Mouse (Mus musculus) heart, adult 18-20 months (tissue): ENCODE measurements around the gene Gm47995. TPM values are rescaled to one million over a fixed set of nuclear protein-coding genes. Genes with fewer than 3 reads are reported as not detected.
"Not testable (repeated sequence)": the region's sequence is repeated elsewhere in the genome, so short reads cannot be mapped to it uniquely, and the experiment has no call there.

Experiments
- DNase-seq, 2 experiments: peaks; one replicate each; pipeline ENCODE4 v3.0.0; 2021 to 2022; ENCODE audit warnings: mixed read lengths in 1 of 2
- total RNA-seq, 2 experiments: library from RNA; stranded (reverse); gene quantifications; 2 replicates each; pipeline ENCODE4 v1.2.3; 2021

The Gm47995 gene
- total RNA-seq, 2 experiments from 2014 or later, result not detected

DNA sequence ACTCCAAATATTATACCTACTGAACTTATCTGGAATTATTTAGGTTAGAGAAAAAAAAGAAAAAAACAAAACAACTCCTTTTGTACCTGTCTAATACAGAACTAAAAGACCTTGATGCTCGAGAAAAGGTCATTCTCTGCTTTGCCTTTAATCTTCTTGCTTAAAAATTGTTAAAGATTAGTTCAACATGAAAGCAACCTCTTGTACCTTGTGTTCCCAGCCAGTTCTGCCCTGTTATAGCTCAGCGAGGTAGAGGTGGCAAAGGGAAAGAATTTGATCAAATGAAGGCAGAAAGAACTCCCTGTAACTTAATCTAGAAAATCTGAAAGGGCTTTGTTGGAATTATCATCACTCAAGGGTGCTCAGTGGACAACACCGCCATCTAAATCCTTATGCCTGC lies 12.1 kb upstream of the Gm47995 start:
- DNase-seq, result not testable (repeated sequence)

- DNase-seq, result not testable (repeated sequence)
Observed at GRCm38 (mm10) chr1:151186879-151187424, 11.3 kb upstream of the Gm47995 start.

- no peak for DNase-seq
Observed at GRCm38 (mm10) chr1:151188469-151188868, 9.8 kb upstream of the Gm47995 start.

GRCm38 (mm10) chr1:151192075-151192474 lies 6.2 kb upstream of the Gm47995 start, which contains the start of gene Gm8947:
TSS of gene Gm8947 (plus strand) at chr1:151192376.
- not testable (repeated sequence) for DNase-seq

GRCm38 (mm10) chr1:151192739-151193138 lies 5.5 kb upstream of the Gm47995 start:
- not testable (repeated sequence) for DNase-seq

DNA sequence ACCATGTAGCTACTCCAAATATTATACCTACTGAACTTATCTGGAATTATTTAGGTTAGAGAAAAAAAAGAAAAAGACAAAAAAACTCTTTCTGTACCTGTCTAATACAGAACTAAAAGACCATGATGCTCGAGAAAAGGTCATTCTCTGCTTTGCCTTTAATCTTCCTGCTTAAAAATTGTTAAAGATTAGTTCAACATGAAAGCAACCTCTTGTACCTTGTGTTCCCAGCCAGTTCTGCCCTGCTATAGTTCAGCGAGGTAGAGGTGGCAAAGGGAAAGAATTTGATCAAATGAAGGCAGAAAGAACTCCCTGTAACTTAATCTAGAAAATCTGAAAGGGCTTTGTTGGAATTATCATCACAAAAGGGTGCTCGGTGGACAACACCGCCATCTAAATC lies 2.3 kb upstream of the Gm47995 start:
- not testable (repeated sequence) for DNase-seq

GRCm38 (mm10) chr1:151196690-151197089 lies 1.6 kb upstream of the Gm47995 start:
- DNase-seq, result not testable (repeated sequence)

DNA sequence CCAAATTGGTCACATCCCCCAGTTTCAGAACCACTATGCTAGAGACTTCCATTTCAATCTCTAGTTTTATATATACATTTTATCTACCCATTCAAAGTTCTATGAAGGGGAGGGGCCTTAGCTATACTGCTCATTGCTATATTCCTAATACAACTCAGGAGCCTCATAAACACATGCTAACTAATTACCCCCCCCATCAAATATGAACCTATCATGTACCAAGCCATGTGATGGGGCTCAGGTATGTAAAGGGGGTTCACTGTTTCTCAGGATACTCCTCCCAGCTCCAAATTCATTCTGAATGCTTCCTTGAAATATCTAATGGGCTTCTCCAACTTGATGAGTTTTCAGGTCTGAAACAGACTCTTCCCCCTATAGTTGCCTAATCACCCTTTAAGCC lies 2.4 kb downstream of the Gm47995 start:
- not testable (repeated sequence) for DNase-seq

- not testable (repeated sequence) for DNase-seq
Observed at GRCm38 (mm10) chr1:151202771-151203170, 4.5 kb downstream of the Gm47995 start.

GRCm38 (mm10) chr1:151203818-151204217 lies 5.6 kb downstream of the Gm47995 start, which contains the start of gene 3110040M04Rik:
TSS of gene 3110040M04Rik (plus strand) at chr1:151204121.
- DNase-seq, result not testable (repeated sequence)

DNA sequence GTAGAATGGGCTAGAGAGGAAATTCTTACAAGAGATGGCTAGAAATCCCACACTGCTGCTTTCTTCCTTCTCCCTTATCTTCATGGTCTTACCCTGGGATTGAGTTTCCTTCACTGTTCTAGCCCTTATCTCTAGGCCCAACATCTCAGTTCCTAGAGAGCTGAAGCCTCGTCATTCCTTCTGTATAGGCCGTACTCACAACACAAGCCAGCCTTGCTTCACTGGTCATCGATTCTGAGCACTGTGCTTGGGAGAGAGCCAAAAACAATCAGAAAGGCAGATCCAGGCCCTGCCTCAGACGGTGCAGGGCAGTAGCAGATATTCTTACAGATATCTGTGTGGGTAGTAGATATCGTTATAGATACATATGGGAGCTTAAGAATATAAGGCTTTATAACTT lies 10.2 kb downstream of the Gm47995 start:
- DNase-seq, result not testable (repeated sequence)

DNA sequence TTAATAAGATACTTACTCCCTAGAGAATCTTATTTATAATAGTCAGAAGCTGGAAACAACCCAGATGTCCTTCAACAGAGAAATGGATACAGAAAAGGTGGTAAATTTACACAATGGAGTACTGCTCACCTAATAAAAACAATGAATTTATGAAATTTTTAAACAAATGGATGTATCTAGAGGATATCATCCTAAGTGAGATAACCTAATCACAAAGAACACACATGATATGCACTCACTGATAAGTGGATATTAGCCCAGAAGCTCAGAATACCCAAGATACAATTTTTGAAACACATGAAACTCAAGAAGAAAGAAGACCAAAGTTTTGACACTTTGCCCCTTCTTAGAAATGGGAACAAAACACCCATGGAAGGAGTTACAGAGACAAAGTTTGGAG lies 10.7 kb downstream of the Gm47995 start:
- DNase-seq, result not testable (repeated sequence)

DNA sequence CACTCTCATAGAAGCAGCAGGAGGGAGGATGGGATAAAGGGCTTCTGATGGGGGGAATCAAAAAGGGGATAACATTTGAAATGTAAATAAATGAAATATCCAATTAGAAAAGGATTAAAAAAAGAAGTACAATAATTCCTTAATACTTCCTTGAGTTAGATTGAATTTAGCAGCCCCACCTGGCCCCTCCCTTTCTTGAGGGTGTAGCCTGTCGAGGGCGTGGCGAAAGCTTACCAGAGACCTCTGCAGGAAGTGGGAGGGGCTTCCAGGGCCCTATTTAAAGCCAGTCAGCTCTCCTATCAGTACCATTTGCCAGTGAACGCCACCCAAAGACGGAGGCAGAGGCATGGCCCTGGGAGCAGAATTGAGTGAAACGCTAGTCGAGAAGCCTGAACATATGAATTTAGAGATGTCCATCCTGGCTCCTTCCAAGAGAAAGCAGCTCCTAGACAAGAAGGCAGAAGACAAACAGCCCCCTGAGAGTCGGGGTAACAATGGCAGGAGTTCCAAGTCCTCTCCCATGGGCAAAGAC lies 11.6 kb downstream of the Gm47995 start, which contains the start of gene Gm47996:
TSS of gene Gm47996 (plus strand) at position 308 of the 532 bp plus-strand sequence.
- not testable (repeated sequence) for DNase-seq

GRCm38 (mm10) chr1:151211666-151212065 lies 13.4 kb downstream of the Gm47995 start:
- DNase-seq, result not testable (repeated sequence)

DNA sequence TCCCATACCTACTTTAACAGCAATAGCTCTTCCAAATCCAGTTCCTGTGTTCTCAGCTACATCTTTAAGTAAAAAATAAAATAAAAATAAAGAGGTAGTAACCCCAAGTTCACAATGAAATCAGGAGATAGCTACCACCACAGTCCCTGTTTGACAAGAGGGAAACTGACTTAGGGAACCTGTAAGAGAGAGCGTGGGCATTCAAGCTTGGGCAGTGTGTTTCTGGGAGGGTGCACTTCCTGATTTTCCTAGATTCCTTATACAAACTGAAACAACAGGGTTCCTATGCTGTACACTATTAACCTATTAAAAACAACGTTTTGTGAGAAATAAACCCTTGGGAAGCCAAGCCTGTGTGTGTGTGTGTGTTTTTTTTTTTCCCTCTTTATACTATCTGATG lies 16.6 kb downstream of the Gm47995 start:
- DNase-seq, result no peak

DNA sequence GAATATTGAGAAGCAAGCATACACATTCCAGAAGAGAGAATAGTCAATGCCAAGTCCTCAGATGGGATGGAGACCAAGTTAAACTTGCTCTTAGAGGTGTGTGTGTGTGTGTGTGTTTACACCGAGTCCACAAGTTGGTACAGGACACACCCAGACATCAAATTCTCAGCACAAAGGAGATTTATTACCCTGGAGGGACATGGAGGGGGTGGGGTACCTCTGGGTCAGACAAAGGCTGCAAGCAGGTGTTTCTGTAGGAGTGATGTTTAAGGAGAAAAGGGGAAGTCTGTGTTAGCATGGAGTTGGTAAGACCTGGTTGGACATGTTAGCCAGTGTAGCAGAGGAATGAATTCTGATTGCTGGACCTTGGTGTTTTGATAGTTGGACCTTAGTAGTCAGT lies 17.7 kb downstream of the Gm47995 start:
- no peak for DNase-seq

DNA sequence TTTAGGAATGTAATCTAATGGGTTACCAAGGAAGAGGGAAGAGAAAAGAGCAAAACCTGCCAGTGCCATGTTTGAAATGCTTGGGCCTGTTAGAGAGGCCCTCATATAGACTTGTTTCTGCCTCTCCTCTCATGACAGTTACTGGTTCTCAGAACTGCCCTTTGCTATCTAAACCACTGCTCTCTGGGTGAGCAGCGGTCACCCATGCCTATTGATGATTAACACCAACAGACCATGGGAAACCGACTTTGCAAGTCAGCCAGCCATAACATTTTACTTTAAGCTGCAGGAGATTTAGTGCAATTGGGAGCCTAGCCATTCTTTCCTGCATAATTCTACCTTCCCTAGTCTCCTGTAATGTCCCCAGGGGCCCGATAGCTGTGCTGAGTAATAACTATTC lies 18.2 kb downstream of the Gm47995 start:
- DNase-seq, result no peak

DNA sequence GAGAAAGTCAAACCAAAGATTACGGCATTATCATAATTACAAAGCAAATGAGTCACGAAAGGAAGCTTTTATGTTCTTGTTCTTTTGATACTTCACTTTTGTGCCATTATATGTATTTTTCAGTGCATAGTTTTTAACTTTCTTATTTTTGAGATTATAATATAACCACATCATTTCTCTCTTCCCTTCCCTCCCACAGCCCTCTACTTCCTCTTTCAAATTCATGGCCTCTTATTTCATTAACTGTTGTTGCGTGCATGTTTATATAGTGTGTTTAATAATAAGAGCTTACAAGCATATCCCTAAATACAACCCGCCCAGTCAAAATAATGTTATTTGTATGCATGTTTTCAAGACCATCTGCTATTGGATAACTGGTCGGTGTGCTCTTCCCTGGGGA lies 20.8 kb downstream of the Gm47995 start:
- no peak for DNase-seq

DNA sequence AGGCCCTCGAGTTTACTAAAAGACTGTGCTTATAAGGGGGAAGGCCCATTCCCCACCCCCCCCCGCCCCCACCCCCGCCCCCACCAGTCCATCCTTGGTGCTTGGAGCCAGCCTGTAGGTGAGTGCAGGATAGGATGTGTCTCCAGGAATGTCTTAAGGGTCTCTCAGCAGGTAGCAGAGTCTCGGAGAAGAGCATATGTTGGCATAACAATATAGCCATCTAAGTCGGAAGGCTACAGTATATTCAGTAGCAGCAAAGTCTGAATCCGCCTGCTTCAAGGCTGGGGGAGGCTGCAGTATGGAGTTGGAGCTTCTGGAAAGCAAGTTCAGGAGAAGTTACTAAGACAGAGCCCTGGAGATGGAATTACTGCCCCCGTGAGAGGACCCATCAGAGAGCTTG lies 21.9 kb downstream of the Gm47995 start:
- no peak for DNase-seq

DNA sequence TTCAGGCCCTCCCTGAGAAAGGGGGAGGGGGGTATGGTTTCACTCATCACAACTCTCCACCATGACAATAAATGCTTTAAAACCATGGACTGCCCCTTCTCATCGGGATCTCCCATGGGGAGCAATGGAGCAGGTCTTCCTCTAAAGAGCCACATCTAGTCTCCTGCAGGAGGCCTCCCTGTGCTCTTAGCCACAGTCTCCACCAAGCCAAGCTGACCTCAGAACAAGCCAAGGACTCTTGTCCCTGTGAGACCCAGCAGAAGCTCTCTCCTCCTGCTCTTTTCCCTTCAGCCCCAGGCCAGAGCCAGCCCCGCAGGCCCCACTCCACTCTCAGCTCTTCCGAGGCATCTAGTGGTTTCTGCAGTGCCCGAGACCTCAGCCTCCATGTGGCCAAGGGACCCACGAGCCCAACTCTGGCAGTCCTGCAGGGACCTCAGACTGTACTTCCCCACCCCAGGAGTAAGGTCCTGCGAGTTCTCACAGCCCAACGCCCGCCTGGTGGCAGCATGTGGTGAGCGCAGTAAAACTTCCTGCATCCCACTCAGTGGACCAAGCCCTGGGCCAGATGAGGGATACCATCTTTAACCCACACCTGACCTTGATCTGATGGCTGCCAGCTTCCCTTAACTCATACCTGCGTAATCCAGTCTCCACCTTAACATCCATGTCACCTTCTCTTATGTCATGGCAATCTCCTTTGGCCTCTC lies 24.5 kb downstream of the Gm47995 start:
- no peak for DNase-seq

GRCm38 (mm10) chr1:151223377-151223776 lies 25.1 kb downstream of the Gm47995 start:
- DNase-seq, result no peak

- DNase-seq, result no peak
Observed at GRCm38 (mm10) chr1:151224536-151224935, 26.3 kb downstream of the Gm47995 start.

GRCm38 (mm10) chr1:151227506-151227905 lies 29.3 kb downstream of the Gm47995 start:
- no peak for DNase-seq
